Mouse (Mus musculus) liver, embryonic 14.5 days (tissue): ENCODE measurements around the gene 4921536K21Rik. TPM values are rescaled to one million over a fixed set of nuclear protein-coding genes. Genes with fewer than 3 reads are reported as not detected.

Experiments used
- ATAC-seq: fragments of 200-750 bp; cut with Nextera tagmentation; 2 replicates; pipeline ENCODE4 v1.8.0; 2017; ENCODE audit warnings: moderate number of reproducible peaks, mild to moderate bottlenecking, moderate library complexity; ENCODE audit not compliant: insufficient read depth
- DNase-seq, 3 experiments: peaks; one replicate each; pipeline ENCODE4 v3.0.0-alpha.2; 2012 to 2013; ENCODE audit warnings: low read depth in 3 of 3, low spot score in 3 of 3
- H3K27ac ChIP-seq: fragments of 300-500 bp; sonication (generic); 2 replicates; pipeline ENCODE4 v1.5.1; 2014; ENCODE audit warnings: moderate library complexity, mild to moderate bottlenecking, control low read depth, inconsistent platforms
- H3K27me3 ChIP-seq: fragments of 300-500 bp; sonication (generic); 2 replicates; pipeline ENCODE4 v1.6.1; 2014; ENCODE audit warnings: mild to moderate bottlenecking, low read length, moderate library complexity; ENCODE audit not compliant: control insufficient read depth, insufficient read depth
- H3K36me3 ChIP-seq: fragments of 300-500 bp; sonication (generic); replicated peaks from 2 replicates; pipeline ENCODE4 v1.6.1; 2014; ENCODE audit warnings: low read depth; ENCODE audit not compliant: control insufficient read depth, insufficient read depth
- H3K4me1 ChIP-seq, 2 experiments: fragments of 200-500 bp in 1 of 2; fragments of 300-500 bp in 1 of 2; sonication (generic) in 1 of 2; replicated peaks; 2 replicates each; pipeline ENCODE4 v1.6.1; 2012 to 2014; ENCODE audit warnings: antibody characterized with exemption in 1 of 2, inconsistent platforms in 1 of 2, low read length in 1 of 2; ENCODE audit not compliant: control insufficient read depth in 2 of 2, insufficient read depth in 2 of 2
- H3K4me2 ChIP-seq: fragments of 300-500 bp; sonication (generic); 2 replicates; pipeline ENCODE4 v1.6.1; 2014; ENCODE audit warnings: low read depth, mild to moderate bottlenecking, control low read depth, moderate library complexity
- H3K4me3 ChIP-seq, 2 experiments: fragments of 200-500 bp in 1 of 2; fragments of 300-500 bp in 1 of 2; sonication (generic) in 1 of 2; 2 replicates each; pipeline ENCODE4 v1.5.1; 2012 to 2014; ENCODE audit warnings: low read depth in 2 of 2, low read length in 2 of 2, mild to moderate bottlenecking in 2 of 2, control low read depth in 1 of 2, inconsistent platforms in 1 of 2, moderate library complexity in 1 of 2; ENCODE audit not compliant: insufficient read depth in 1 of 2
- H3K9ac ChIP-seq: fragments of 300-500 bp; sonication (generic); replicated peaks from 2 replicates; pipeline ENCODE4 v1.6.1; 2014; ENCODE audit warnings: mild to moderate bottlenecking, control low read depth, moderate library complexity
- H3K9me3 ChIP-seq: fragments of 300-500 bp; sonication (generic); 2 replicates; pipeline ENCODE4 v1.6.1; 2016; ENCODE audit warnings: low read length, mixed read lengths; ENCODE audit not compliant: control insufficient read depth
- CTCF ChIP-seq: IDR thresholded peaks from 2 replicates; pipeline ENCODE4 v1.5.1; 2016; ENCODE audit warnings: antibody characterized with exemption, low read depth, control low read depth
- EP300 ChIP-seq: IDR thresholded peaks from 2 replicates; pipeline ENCODE4 v1.6.1; 2016; ENCODE audit warnings: antibody characterized with exemption, low read depth
- WGBS: fragments of 180-500 bp; shearing (Covaris S2); extraction: QIAGEN DNeasy Blood & Tissue Kit; methylation state at CpG from one replicate; pipeline ENCODE4 v1.1.7; 2014; ENCODE audit not compliant: insufficient replicate concordance; 5-methylcytosine and 5-hydroxymethylcytosine counted together
- polyA plus RNA-seq, 2 experiments: library from polyadenylated mRNA; depleted of rRNA in 1 of 2; stranded (reverse) in 1 of 2; unstranded in 1 of 2; fragments of >200 nt; fragmentation: Nextera tagmentation in 1 of 2; extraction: Ambion mirVana in 1 of 2; gene quantifications; 2 replicates each; pipeline versions ENCODE4 v1.2.1 to v1.2.3; 2012 to 2014

Gene 4921536K21Rik
- polyA plus RNA-seq, 2 experiments: 0.02 TPM; not detected in 1

DNA sequence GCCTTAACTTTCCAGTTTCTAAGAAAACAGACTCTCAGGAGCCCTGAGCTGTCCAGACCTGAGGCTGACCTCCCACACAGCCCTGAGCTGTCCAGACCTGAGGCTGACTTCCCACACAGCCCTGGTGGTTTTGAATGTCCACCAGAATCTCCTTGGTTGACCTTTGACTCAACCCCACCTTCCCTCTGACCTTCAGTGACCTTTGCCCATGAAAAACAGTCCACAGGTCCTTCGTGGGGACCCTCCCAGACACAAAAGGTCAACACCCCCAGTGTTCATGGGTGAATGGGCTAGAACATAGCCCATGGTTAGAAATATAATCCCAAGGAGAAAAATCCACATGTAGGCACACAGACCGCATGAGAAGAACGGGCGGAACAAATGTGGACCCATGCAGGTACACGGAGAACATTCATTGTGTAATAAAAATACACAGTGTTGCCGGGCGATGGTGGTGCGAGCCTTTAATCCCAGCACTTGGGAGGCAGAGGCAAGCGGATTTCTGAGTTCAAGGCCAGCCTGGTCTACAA lies 38.9 kb upstream of the 4921536K21Rik start:
- no peak for ATAC-seq
- 70% methylated on average over 9 of the region's 9 CpGs for WGBS
- H3K27ac ChIP-seq: no peak overlapping the region

DNA sequence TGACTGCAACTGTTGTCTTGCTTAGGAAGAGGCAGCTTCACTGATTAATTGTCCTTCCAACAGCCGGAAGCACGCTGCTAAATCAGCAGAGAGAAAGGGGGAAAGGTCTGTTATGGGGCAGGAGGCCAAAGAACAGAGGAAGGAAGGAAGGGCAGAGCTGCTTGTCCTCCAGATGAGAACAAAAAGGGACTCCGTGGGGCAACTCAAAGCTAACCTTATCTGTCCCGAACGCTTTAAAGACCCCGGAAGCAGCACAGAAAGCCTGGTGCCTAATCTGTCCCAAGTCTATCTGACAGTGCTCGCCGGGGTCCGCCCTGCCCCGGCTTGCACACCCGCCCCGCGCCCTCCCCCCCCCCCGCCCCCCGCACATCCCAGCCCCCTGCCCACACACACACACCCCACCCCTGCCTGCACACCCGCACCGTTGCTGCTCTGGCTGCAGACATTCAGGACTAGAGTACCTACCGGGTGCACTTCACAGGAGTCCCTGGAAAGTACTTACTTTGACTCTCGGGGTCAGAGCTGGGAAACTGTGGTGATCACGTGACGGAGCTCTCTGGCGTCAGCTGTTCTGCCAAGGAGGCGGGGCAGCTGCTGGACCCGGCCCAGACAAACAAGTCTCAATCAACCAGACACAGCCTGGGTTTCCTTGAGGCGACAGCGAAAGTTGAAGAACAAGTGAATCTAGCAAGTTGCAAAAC lies 36.8 kb upstream of the 4921536K21Rik start, which contains the start of gene Tcn2:
Gene Tcn2 (minus strand): TSS at position 649 of the 701 bp plus-strand sequence.
- peak within 1 kb of the TSS; percentile 16 for H3K9ac ChIP-seq
- no peak within 1 kb of the TSS for H3K27ac ChIP-seq
- no peaks in the 10 kb centered on the region for H3K4me1 ChIP-seq

More for the DNA sequence above, 38.9 kb upstream of the 4921536K21Rik start:
- H3K4me3 ChIP-seq: no peak overlapping the region
- H3K36me3 ChIP-seq: no peaks in the 10 kb centered on the region
- no peak for DNase-seq
- no peak overlapping the region for H3K9ac ChIP-seq
- no peaks in the 10 kb centered on the region for H3K27me3 ChIP-seq
- no peaks in the 10 kb centered on the region for H3K9me3 ChIP-seq
- H3K4me2 ChIP-seq: no peak overlapping the region
- H3K4me1 ChIP-seq: no peaks in the 10 kb centered on the region
- no peak for TF ChIP-seq EP300

DNA sequence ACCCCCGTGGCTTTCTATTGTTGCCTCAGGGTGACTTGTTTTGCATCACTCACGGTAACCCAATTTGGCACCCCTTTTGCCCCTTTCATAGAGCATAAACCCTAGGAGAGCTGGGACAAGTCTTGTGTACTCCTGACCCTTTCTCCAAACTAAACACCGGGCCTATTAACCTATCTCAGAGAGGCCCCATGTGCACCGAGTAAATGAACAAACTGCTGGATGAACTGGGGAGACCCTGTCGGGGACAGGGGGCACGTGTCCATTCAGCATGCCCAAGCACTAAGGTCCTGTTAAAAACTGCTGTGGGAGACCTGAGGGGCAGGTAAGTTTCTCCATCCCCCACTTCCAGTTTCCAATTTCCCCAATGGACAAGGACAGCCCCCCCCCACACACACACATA lies 36.0 kb upstream of the 4921536K21Rik start:
- Histone ChIP-seq H3K36me3 (no peaks in the 10 kb centered on the region), H3K4me1 (no peaks in the 10 kb centered on the region), H3K4me2 (peak overlapping the region; percentile 67), H3K9ac (no peak overlapping the region), H3K9me3 (no peaks in the 10 kb centered on the region), H3K27me3 (no peaks in the 10 kb centered on the region), H3K4me3 (no peak overlapping the region), H3K27ac (no peak overlapping the region)
- TF ChIP-seq EP300 (no peak), CTCF (no peak)
- 36% methylated on average over 6 of the region's 6 CpGs for WGBS
- DNase-seq (no peak), ATAC-seq (no peak)

More for the DNA sequence above, 36.8 kb upstream of the 4921536K21Rik start, which contains the start of gene Tcn2:
- WGBS: under 1% methylated on average over 23 of the region's 26 CpGs
- Histone ChIP-seq H3K9me3 (no peaks in the 10 kb centered on the region), H3K36me3 (no peaks in the 10 kb centered on the region), H3K4me3 (peak within 1 kb of the TSS; percentile 45 to 60), H3K27me3 (no peaks in the 10 kb centered on the region), H3K4me2 (peak within 1 kb of the TSS; percentile 67)
- no peak for TF ChIP-seq CTCF
- TF ChIP-seq EP300: no peak
- ATAC-seq (peak; percentile 71), DNase-seq (peak; percentile 50 to 55 (median 54))

DNA sequence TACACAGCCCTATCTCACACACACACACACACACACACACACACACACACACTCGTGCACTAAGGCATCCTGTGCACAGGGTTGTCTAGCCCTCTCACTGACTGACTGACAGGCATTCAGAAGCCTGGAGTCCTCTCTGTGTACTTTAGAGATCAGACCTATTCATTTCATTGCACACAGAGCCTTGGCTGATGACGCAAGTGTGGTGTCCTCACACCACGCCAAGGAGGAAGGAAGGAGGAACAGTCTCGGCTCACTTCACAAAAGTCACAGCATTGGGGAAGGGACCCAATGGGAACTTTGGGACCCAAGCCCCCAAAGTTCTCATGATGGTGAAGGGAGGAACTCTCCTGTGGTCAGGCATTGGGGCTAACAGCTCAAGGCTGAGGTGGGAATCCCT lies 35.1 kb upstream of the 4921536K21Rik start:
- Histone ChIP-seq H3K36me3 (no peaks in the 10 kb centered on the region), H3K27me3 (no peaks in the 10 kb centered on the region), H3K9me3 (no peaks in the 10 kb centered on the region), H3K4me3 (no peak overlapping the region), H3K4me1 (no peaks in the 10 kb centered on the region), H3K9ac (no peak overlapping the region), H3K27ac (no peak overlapping the region), H3K4me2 (no peak overlapping the region)
- no peak for TF ChIP-seq EP300
- no peak for TF ChIP-seq CTCF
- WGBS: 17% methylated on average over 4 of the region's 4 CpGs
- peak in 1 of 3 experiments; percentile 13 for DNase-seq
- ATAC-seq: no peak

DNA sequence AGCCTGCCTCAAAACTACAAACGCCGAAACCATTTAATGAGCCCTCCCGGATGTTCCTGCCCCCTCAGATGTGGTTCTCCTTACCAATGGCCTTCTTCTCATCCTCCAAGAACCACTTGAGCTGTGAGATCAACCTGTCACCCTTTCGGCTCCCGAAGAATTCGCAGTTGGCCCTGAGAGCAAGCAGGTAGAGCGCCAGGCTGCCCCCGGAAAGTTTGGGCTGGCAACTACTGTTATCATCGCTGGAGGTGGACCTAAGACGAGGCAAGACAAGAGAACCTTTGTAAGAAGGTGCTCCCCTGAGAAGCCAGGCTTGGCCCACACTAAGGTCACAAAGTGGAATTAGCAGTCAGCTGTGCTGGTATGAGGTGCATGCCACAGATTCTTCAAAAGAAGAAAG lies 31.0 kb upstream of the 4921536K21Rik start:
- TF ChIP-seq CTCF (no peak), EP300 (no peak)
- Histone ChIP-seq H3K4me1 (no peaks in the 10 kb centered on the region), H3K36me3 (no peaks in the 10 kb centered on the region), H3K9ac (no peak overlapping the region), H3K27ac (no peak overlapping the region), H3K27me3 (no peaks in the 10 kb centered on the region), H3K4me2 (no peak overlapping the region), H3K4me3 (no peak overlapping the region), H3K9me3 (no peaks in the 10 kb centered on the region)
- no peak for ATAC-seq
- WGBS: 76% methylated on average over 10 of the region's 10 CpGs
- no peak for DNase-seq
